ENCODE assay signal across 8 mouse cellular contexts in the genomic region with DNA sequence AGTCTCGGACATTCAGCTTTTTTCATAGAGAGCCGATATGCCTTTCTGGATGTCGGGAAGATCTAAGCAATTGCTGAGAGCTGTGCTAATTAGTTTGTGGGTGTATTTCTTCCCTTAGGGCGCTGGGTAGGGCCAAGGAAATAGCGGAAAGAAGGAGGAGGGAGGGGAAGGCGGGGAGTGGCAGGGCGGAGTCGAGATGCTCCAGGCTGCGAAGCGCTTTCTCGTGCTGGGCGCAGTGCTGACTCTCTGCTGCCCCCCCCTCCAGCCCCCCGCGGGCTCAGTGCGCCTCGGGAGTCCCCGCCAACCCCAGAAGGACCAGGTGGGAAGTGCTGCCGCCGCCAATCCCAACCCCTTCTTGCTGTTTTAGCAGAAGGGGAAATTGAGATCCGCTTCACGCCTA. TPM values are rescaled to one million over a fixed set of nuclear protein-coding genes. Genes with fewer than 3 reads are reported as not detected.
A peak's percentile ranks its signal among the peaks of the same experiment; 100 is the strongest.
DNase-seq lines count a peak whose midpoint lies in the region; ATAC-seq lines count a peak whose summit lies in the region.

No protein-coding gene starts in this region.

- WGBS in limb, embryonic 15.5 days: under 1% methylated on average over 20 of the region's 21 CpGs
- WGBS in neural tube, embryonic 11.5 days: 1% methylated on average over 20 of the region's 21 CpGs

- H3K9me3 ChIP-seq in limb, embryonic 15.5 days: no peaks in the 10 kb centered on the region
- H3K9me3 ChIP-seq in neural tube, embryonic 11.5 days (ENCODE audit: control insufficient read depth, low read length): no peaks in the 10 kb centered on the region

- H3K27me3 ChIP-seq in limb, embryonic 15.5 days: peaks cover 75% of the 10 kb centered on the region
- peaks cover 52% of the 10 kb centered on the region for H3K27me3 ChIP-seq in neural tube, embryonic 11.5 days (ENCODE audit: control insufficient read depth, insufficient read depth, low read length)

- H3K4me2 ChIP-seq in limb, embryonic 15.5 days: peak overlapping the region; percentile 96
- peak overlapping the region; percentile 63; the same call in 1 of the 2 replicates for H3K4me2 ChIP-seq in neural tube, embryonic 11.5 days (ENCODE audit: low read depth)

- no peaks in the 10 kb centered on the region for H3K36me3 ChIP-seq in limb, embryonic 15.5 days
- no peaks in the 10 kb centered on the region for H3K36me3 ChIP-seq in neural tube, embryonic 11.5 days (ENCODE audit: control insufficient read depth, insufficient read depth, low read length)

- H3K27ac ChIP-seq in limb, embryonic 15.5 days: no peak overlapping the region
- H3K27ac ChIP-seq in neural tube, embryonic 11.5 days (ENCODE audit: low read depth, low read length): no peak overlapping the region

- H3K4me1 ChIP-seq in limb, embryonic 15.5 days: peaks cover 37% of the 10 kb centered on the region
- H3K4me1 ChIP-seq in neural tube, embryonic 11.5 days (ENCODE audit: control insufficient read depth, insufficient read depth, low read length): peaks cover 13% of the 10 kb centered on the region

- H3K9ac ChIP-seq in limb, embryonic 15.5 days: no peak overlapping the region
- H3K9ac ChIP-seq in neural tube, embryonic 11.5 days (ENCODE audit: low read length): no peak overlapping the region

- intact Hi-C loops in heart, postnatal 10 days (cut with DNase I): no loop called here

- H3K4me3 ChIP-seq in limb, embryonic 15.5 days: peak overlapping the region; percentile 56
- peak overlapping the region; percentile 37 for H3K4me3 ChIP-seq in neural tube, embryonic 11.5 days (ENCODE audit: low read depth, low read length)

- no peak; the same call in 1 of the 2 replicates for ATAC-seq in cerebellum, adult (ENCODE audit: insufficient number of reproducible peaks, low FRiP score, low TSS enrichment)
- no peak for ATAC-seq in limb, embryonic 15.5 days (ENCODE audit: insufficient number of reproducible peaks, low FRiP score, low TSS enrichment, low read depth)
- ATAC-seq in neural tube, embryonic 11.5 days (ENCODE audit: insufficient read depth, low FRiP score, low TSS enrichment): no peak
- no peak for ATAC-seq in inflammation-experienced regulatory T-cells, adult 6 months

- peak; percentile 41 to 63 for DNase-seq in cerebellum, postnatal 25 days
- peak; percentile 13 for DNase-seq in embryo, embryonic 11.5 days (ENCODE audit: low read depth, low spot score)
- peak; percentile 27 to 29 for DNase-seq in heart, postnatal 10 days
- peak; percentile 31 for DNase-seq in neural tube, embryonic 11.5 days (ENCODE audit: low spot score)
- DNase-seq in frontal cortex, postnatal 14 days (ENCODE audit: low spot score in 2 of 2): no peak

RNA-seq across cellular contexts. Expression of a gene that starts 38.6 kb away (rescaled TPM):
- total RNA-seq in heart, postnatal 10 days (2021): 10 to 100 TPM; 25.2 to 25.3 TPM
- polyA plus RNA-seq in limb, embryonic 15.5 days (2015; fragmentation: Nextera tagmentation; extraction: Ambion mirVana): 22.1 and 27.5 TPM in 2 replicates
- polyA plus RNA-seq in neural tube, embryonic 11.5 days (2014; fragmentation: Nextera tagmentation; extraction: Ambion mirVana): 22.7 and 24.8 TPM in 2 replicates
- polyA plus RNA-seq in inflammation-experienced regulatory T-cells, adult 6 months (2017; shearing (Covaris generic)): 10 to 100 TPM; 29.3 to 66.5 (median 38.0) TPM

RNA-seq across cellular contexts. Expression of a gene that starts 38.9 kb away (rescaled TPM):
- 1 to 10 TPM; 1.2 to 1.8 TPM for total RNA-seq in heart, postnatal 10 days (2021)
- 1.1 and 1.9 TPM in 2 replicates for polyA plus RNA-seq in limb, embryonic 15.5 days (2015; fragmentation: Nextera tagmentation; extraction: Ambion mirVana)
- polyA plus RNA-seq in neural tube, embryonic 11.5 days (2014; fragmentation: Nextera tagmentation; extraction: Ambion mirVana): 3.1 and 3.4 TPM in 2 replicates
- polyA plus RNA-seq in inflammation-experienced regulatory T-cells, adult 6 months (2017; shearing (Covaris generic)): 1 to 10 TPM in 1 of 3 experiments, not detected in 2; 3.5 TPM

RNA-seq across cellular contexts. Expression of a gene that starts 58.0 kb away (rescaled TPM):
- not detected for total RNA-seq in heart, postnatal 10 days (2021)
- 0.44 and 0.51 TPM in 2 replicates for polyA plus RNA-seq in limb, embryonic 15.5 days (2015; fragmentation: Nextera tagmentation; extraction: Ambion mirVana)
- polyA plus RNA-seq in neural tube, embryonic 11.5 days (2014; fragmentation: Nextera tagmentation; extraction: Ambion mirVana): 0.08 TPM in 1 of 2 replicates, not detected in the other
- polyA plus RNA-seq in inflammation-experienced regulatory T-cells, adult 6 months (2017; shearing (Covaris generic)): under 1 TPM in 2 of 3 experiments, not detected in 1; 0.14 to 0.34 TPM

RNA-seq across cellular contexts. Expression of a gene that starts 58.3 kb away (rescaled TPM):
- under 1 TPM in 1 of 2 experiments, not detected in 1; 0.17 TPM for total RNA-seq in heart, postnatal 10 days (2021)
- polyA plus RNA-seq in limb, embryonic 15.5 days (2015; fragmentation: Nextera tagmentation; extraction: Ambion mirVana): 13.1 and 13.2 TPM in 2 replicates
- 0.62 and 0.89 TPM in 2 replicates for polyA plus RNA-seq in neural tube, embryonic 11.5 days (2014; fragmentation: Nextera tagmentation; extraction: Ambion mirVana)
- polyA plus RNA-seq in inflammation-experienced regulatory T-cells, adult 6 months (2017; shearing (Covaris generic)): under 1 TPM in 1 of 3 experiments, not detected in 2; 0.10 TPM

Comparison
In these comparisons a context has a peak if more than half of its experiments do, and no peak if none do; other contexts are left out.
1. DNase-seq: peak in cerebellum, postnatal 25 days (2 of 2), embryo, embryonic 11.5 days (single experiment), heart, postnatal 10 days (2 of 2) and neural tube, embryonic 11.5 days (single experiment); none in frontal cortex, postnatal 14 days (0 of 2).